Mouse (Mus musculus): ENCODE results near the gene Sumo2. TPM values are rescaled to one million over a fixed set of nuclear protein-coding genes. Genes with fewer than 3 reads are reported as not detected.

Sumo2 gene
- polyA plus RNA-seq (2017; shearing (Covaris generic)), result 775 TPM

GRCm38 (mm10) chr11:115536038-115536681, at the start of gene Sumo2:
Sumo2 (minus strand) TSS chr11:115536276.

GRCm38 (mm10) chr11:115564064-115564809, 28.2 kb upstream of the Sumo2 start, which contains the start of gene Nup85:
Nup85 (plus strand) TSS chr11:115564434.

GRCm38 (mm10) chr11:115514238-115514663, 21.8 kb downstream of the Sumo2 start, which contains the start of gene Jpt1:
Jpt1 (minus strand) TSS chr11:115514387.

GRCm38 (mm10) chr11:115491356-115492083, 44.6 kb downstream of the Sumo2 start, which contains the start of gene Nt5c:
Nt5c (minus strand) TSS chr11:115491862.

GRCm38 (mm10) chr11:115475025-115475757, 60.9 kb downstream of the Sumo2 start, which contains the start of gene Armc7:
Armc7 (plus strand) TSS chr11:115475667.

Other genes starting within 250 kb of the Sumo2 start
- 1.6 TPM for gene Fads6, start 238.6 kb downstream of the Sumo2 start, polyA plus RNA-seq (2017; shearing (Covaris generic))
- gene Otop2, start 229.1 kb downstream of the Sumo2 start, polyA plus RNA-seq (2017; shearing (Covaris generic)), result not detected
- not detected for gene Ush1g, start 214.2 kb downstream of the Sumo2 start, polyA plus RNA-seq (2017; shearing (Covaris generic))
- gene Otop3, start 201.5 kb downstream of the Sumo2 start, polyA plus RNA-seq (2017; shearing (Covaris generic)), result not detected
- gene Hid1, start 168.5 kb downstream of the Sumo2 start, polyA plus RNA-seq (2017; shearing (Covaris generic)), result 16.5 TPM
- not detected for gene Cdr2l, start 154.4 kb downstream of the Sumo2 start, polyA plus RNA-seq (2017; shearing (Covaris generic))
- gene Mrpl58, start 132.5 kb downstream of the Sumo2 start, polyA plus RNA-seq (2017; shearing (Covaris generic)), result 206 TPM
- gene Atp5h, start 116.3 kb downstream of the Sumo2 start, polyA plus RNA-seq (2017; shearing (Covaris generic)), result 760 TPM
- 4.4 TPM for gene Kctd2, start 116.1 kb downstream of the Sumo2 start, polyA plus RNA-seq (2017; shearing (Covaris generic))
- gene Trim80, start 95.7 kb downstream of the Sumo2 start, polyA plus RNA-seq (2017; shearing (Covaris generic)), result not detected
- 23.6 TPM for gene Slc16a5, start 73.8 kb downstream of the Sumo2 start, polyA plus RNA-seq (2017; shearing (Covaris generic))
- 115 TPM for gene Armc7, start 60.6 kb downstream of the Sumo2 start, polyA plus RNA-seq (2017; shearing (Covaris generic))
- gene Nt5c, start 44.4 kb downstream of the Sumo2 start, polyA plus RNA-seq (2017; shearing (Covaris generic)), result 388 TPM
- 645 TPM for gene Jpt1, start 21.9 kb downstream of the Sumo2 start, polyA plus RNA-seq (2017; shearing (Covaris generic))
- gene Nup85, start 28.2 kb upstream of the Sumo2 start, polyA plus RNA-seq (2017; shearing (Covaris generic)), result 95.7 TPM
- gene Mrps7, start 67.6 kb upstream of the Sumo2 start, polyA plus RNA-seq (2017; shearing (Covaris generic)), result 68.3 TPM
- gene Gga3, start 67.8 kb upstream of the Sumo2 start, polyA plus RNA-seq (2017; shearing (Covaris generic)), result 71.5 TPM
- gene Mif4gd, start 76.7 kb upstream of the Sumo2 start, polyA plus RNA-seq (2017; shearing (Covaris generic)), result 198 TPM
- gene Slc25a19, start 92.0 kb upstream of the Sumo2 start, polyA plus RNA-seq (2017; shearing (Covaris generic)), result 70.8 TPM
- gene Grb2, start 172.3 kb upstream of the Sumo2 start, polyA plus RNA-seq (2017; shearing (Covaris generic)), result 10.7 TPM
- gene Tmem94, start 229.2 kb upstream of the Sumo2 start, polyA plus RNA-seq (2017; shearing (Covaris generic)), result 35.9 TPM

Data from CD4-positive, CD25-positive, alpha-beta regulatory T cell, adult 9 weeks (primary cell).